Mouse (Mus musculus) inflammation-experienced regulatory T-cells, adult 16 weeks (primary cell): Measurements from ENCODE around the gene Mxi1. TPM values are rescaled to one million over a fixed set of nuclear protein-coding genes. Genes with fewer than 3 reads are reported as not detected.

Experiments
- polyA plus RNA-seq: library from polyadenylated mRNA; unstranded; fragments of 100-300 nt; shearing (Covaris generic); gene quantifications from one replicate; pipeline ENCODE4 v1.2.1, GENCODE M21; 2017

The Mxi1 gene
- 4.4 TPM for polyA plus RNA-seq

GRCm38 (mm10) chr19:53310348-53310747 lies at the start of gene Mxi1:
Gene Mxi1, plus strand, starts transcription at chr19:53310518.

GRCm38 (mm10) chr19:53371666-53372065 lies 61.3 kb downstream of the Mxi1 start, which contains the start of gene Gm10197:
Gene Gm10197, minus strand, starts transcription at chr19:53371766.

GRCm38 (mm10) chr19:53390495-53391007 lies 80.2 kb downstream of the Mxi1 start, which contains the start of gene Smndc1:
Gene Smndc1, minus strand, starts transcription at chr19:53390578.

Other genes with a start within 250 kb of the Mxi1 start
- gene Add3, start 170.1 kb upstream of the Mxi1 start, polyA plus RNA-seq, result 197 TPM
- gene Gm10197, start 61.2 kb downstream of the Mxi1 start, polyA plus RNA-seq, result not detected
- 70.3 TPM for gene Smndc1, start 80.1 kb downstream of the Mxi1 start, polyA plus RNA-seq
- gene Dusp5, start 218.6 kb downstream of the Mxi1 start, polyA plus RNA-seq, result 5.6 TPM